Mouse (Mus musculus) lung, adult 18-20 months (tissue): ENCODE results near the gene Rgs11.
A peak's percentile ranks its signal among the peaks of the same experiment; 100 is the strongest.
"Not testable (repeated sequence)": the region's sequence is repeated elsewhere in the genome, so short reads cannot be mapped to it uniquely, and the experiment has no call there.

Source experiments
- DNase-seq, 2 experiments: peaks; one replicate each; pipeline ENCODE4 v3.0.0; 2022; ENCODE audit warnings: mixed read lengths in 2 of 2

Gene Rgs11

GRCm38 (mm10) chr17:26202737-26203136, at the start of gene Rgs11:
Gene Rgs11 (plus strand): TSS chr17:26202951.
- peak; percentile 53 to 58 for DNase-seq

GRCm38 (mm10) chr17:26162736-26163135, 40.0 kb upstream of the Rgs11 start:
- no peak for DNase-seq

- DNase-seq = peak; percentile 8 to 17
Observed at GRCm38 (mm10) chr17:26168039-26168438, 34.7 kb upstream of the Rgs11 start.

GRCm38 (mm10) chr17:26175248-26175647, 27.5 kb upstream of the Rgs11 start:
- not testable (repeated sequence) for DNase-seq

GRCm38 (mm10) chr17:26178611-26179010, 24.1 kb upstream of the Rgs11 start:
- DNase-seq = no peak

GRCm38 (mm10) chr17:26181179-26181578, 21.6 kb upstream of the Rgs11 start:
- no peak for DNase-seq

- no peak for DNase-seq
Observed at GRCm38 (mm10) chr17:26187592-26187991, 15.2 kb upstream of the Rgs11 start.

- DNase-seq = no peak
Observed at GRCm38 (mm10) chr17:26188091-26188805, 14.5 kb upstream of the Rgs11 start.

GRCm38 (mm10) chr17:26191486-26191885, 11.3 kb upstream of the Rgs11 start:
- DNase-seq = not testable (repeated sequence)

GRCm38 (mm10) chr17:26192481-26193190, 10.1 kb upstream of the Rgs11 start:
- DNase-seq = no peak

- DNase-seq = no peak
Observed at GRCm38 (mm10) chr17:26198892-26199291, 3.9 kb upstream of the Rgs11 start, which contains the start of gene Pdia2. Gene Pdia2 (minus strand): TSS chr17:26199087.

GRCm38 (mm10) chr17:26200831-26201705, 1.7 kb upstream of the Rgs11 start:
- DNase-seq = peak; percentile 19 to 57

- DNase-seq = no peak
Observed at GRCm38 (mm10) chr17:26201998-26202397, 753 bp upstream of the Rgs11 start.

- DNase-seq = peak; percentile 53 to 59
Observed at GRCm38 (mm10) chr17:26203321-26203811, 615 bp downstream of the Rgs11 start.

GRCm38 (mm10) chr17:26204766-26205165, 2.0 kb downstream of the Rgs11 start:
- no peak for DNase-seq

- DNase-seq = no peak
Observed at GRCm38 (mm10) chr17:26206392-26206791, 3.6 kb downstream of the Rgs11 start.

GRCm38 (mm10) chr17:26207686-26208085, 4.9 kb downstream of the Rgs11 start, which contains the start of gene Arhgdig:
Gene Arhgdig (minus strand): TSS chr17:26207786.
- no peak for DNase-seq

- DNase-seq = no peak
Observed at GRCm38 (mm10) chr17:26212241-26212640, 9.5 kb downstream of the Rgs11 start.

- no peak for DNase-seq
Observed at GRCm38 (mm10) chr17:26212681-26213080, 9.9 kb downstream of the Rgs11 start.

GRCm38 (mm10) chr17:26221508-26221907, 18.8 kb downstream of the Rgs11 start:
- peak in 1 of 2 experiments; percentile 43 for DNase-seq

- DNase-seq = peak; percentile 84 to 91
Observed at GRCm38 (mm10) chr17:26225150-26225549, 22.4 kb downstream of the Rgs11 start.

GRCm38 (mm10) chr17:26229776-26230175, 27.0 kb downstream of the Rgs11 start:
- no peak for DNase-seq

GRCm38 (mm10) chr17:26231156-26231555, 28.4 kb downstream of the Rgs11 start:
- no peak for DNase-seq
